21 mouse cellular contexts compared by ENCODE assay signal in the genomic region with DNA sequence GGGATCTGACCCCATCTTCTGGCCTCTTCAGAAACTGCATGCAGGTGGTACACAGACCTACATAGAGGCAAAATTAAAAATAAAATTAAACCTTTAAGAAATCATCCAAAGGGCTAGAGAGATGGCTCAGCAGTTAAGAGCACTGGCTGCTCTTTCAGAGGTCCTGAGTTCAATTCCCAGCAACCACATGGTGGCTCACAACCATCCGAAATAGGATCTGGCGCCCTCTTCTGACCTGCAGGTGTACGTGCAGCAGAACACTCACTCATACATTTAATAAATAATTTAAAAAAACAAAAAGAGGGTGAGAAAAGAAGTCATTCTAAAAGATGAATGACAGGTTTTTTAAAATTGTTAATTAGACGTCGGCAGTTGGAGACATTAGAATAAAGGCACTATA.
"Had no signal": no experiment of that assay in that cellular context is flagged by ENCODE, and none has a peak within 500 bp of the region (broad histone marks: within the 10 kb centered on the region; RNA-seq: fewer than 3 reads in every experiment).

No protein-coding gene starts in this region.

- H3K27me3 ChIP-seq: kidney, embryonic 15.5 days; liver, embryonic 13.5 days; megakaryocyte, embryonic 14.5 days; neural tube, embryonic 12.5 days; neural tube, embryonic 15.5 days had no signal

- H3K9me3 ChIP-seq: liver, embryonic 13.5 days; midbrain, embryonic 10.5 days; neural tube, embryonic 12.5 days; neural tube, embryonic 15.5 days had no signal

- H3K36me3 ChIP-seq: kidney, embryonic 15.5 days; liver, embryonic 13.5 days; midbrain, embryonic 10.5 days; neural tube, embryonic 12.5 days; neural tube, embryonic 15.5 days had no signal

- H3K4me1 ChIP-seq: liver, embryonic 13.5 days; megakaryocyte, embryonic 14.5 days had no signal

- H3K27ac ChIP-seq: kidney, embryonic 15.5 days; left cerebral cortex, adult 2 months; liver, embryonic 13.5 days; macrophage; midbrain, embryonic 10.5 days; neural tube, embryonic 12.5 days; neural tube, embryonic 15.5 days; stomach, postnatal 0 days had no signal

- H3K9ac ChIP-seq: kidney, embryonic 15.5 days; liver, embryonic 13.5 days; neural tube, embryonic 12.5 days; neural tube, embryonic 15.5 days had no signal

- H3K4me2 ChIP-seq: kidney, embryonic 15.5 days; liver, embryonic 13.5 days; neural tube, embryonic 12.5 days; neural tube, embryonic 15.5 days had no signal

- DNase-seq: kidney, adult 8-10 months; kidney, postnatal 10 days; kidney, postnatal 36 days; layer of hippocampus, postnatal 36 days; liver, embryonic 13.5 days; lung, adult 18-20 months; lung, postnatal 14 days; midbrain, embryonic 14.5 days; right cerebral cortex, adult 18-20 months; right cerebral cortex, postnatal 14 days; right cerebral cortex, postnatal 4 days; thymus, adult 18-20 months; thymus, postnatal 36 days had no signal

- H3K4me3 ChIP-seq: kidney, embryonic 15.5 days; left cerebral cortex, adult 2 months; liver, embryonic 13.5 days; megakaryocyte, embryonic 14.5 days; midbrain, embryonic 10.5 days; neural tube, embryonic 12.5 days; neural tube, embryonic 15.5 days had no signal
